Mouse (Mus musculus) layer of hippocampus, postnatal 10 days (tissue): ENCODE results near the gene Acnat2. TPM values are rescaled to one million over a fixed set of nuclear protein-coding genes. Genes with fewer than 3 reads are reported as not detected.
"Not testable (repeated sequence)": the region's sequence is repeated elsewhere in the genome, so short reads cannot be mapped to it uniquely, and the experiment has no call there.

Experiments
- DNase-seq, 2 experiments: peaks; one replicate each; pipeline ENCODE4 v3.0.0; 2021; ENCODE audit warnings: low spot score in 2 of 2
- long read RNA-seq: library from polyadenylated mRNA; stranded (forward); transcript quantifications from one replicate; pipeline ENCODE4 v2.0.0, GENCODE M21; 2023
- total RNA-seq, 2 experiments: library from RNA; stranded (reverse); gene quantifications; 2 replicates each; pipeline ENCODE4 v1.2.3; 2021

Gene Acnat2
- total RNA-seq, result not detected
- long read RNA-seq, result 0 reads

- DNase-seq, result not testable (repeated sequence)
These were observed at the start of gene Acnat2 for GRCm38 (mm10) chr4:49407957-49408356. Gene Acnat2 (minus strand): TSS chr4:49408151.

GRCm38 (mm10) chr4:49456171-49456570, 48.2 kb upstream of the Acnat2 start:
- DNase-seq, result no peak

GRCm38 (mm10) chr4:49451848-49452551, 44.0 kb upstream of the Acnat2 start:
- DNase-seq, result no peak

- DNase-seq, result not testable (repeated sequence)
These were observed 43.3 kb upstream of the Acnat2 start for GRCm38 (mm10) chr4:49451133-49451847.

GRCm38 (mm10) chr4:49436968-49437367, 29.0 kb upstream of the Acnat2 start:
- not testable (repeated sequence) for DNase-seq

- DNase-seq, result not testable (repeated sequence)
These were observed 2.2 kb upstream of the Acnat2 start for GRCm38 (mm10) chr4:49410151-49410550.

- DNase-seq, result no peak
These were observed 21.1 kb downstream of the Acnat2 start for GRCm38 (mm10) chr4:49386873-49387272.

GRCm38 (mm10) chr4:49383576-49384318, 24.2 kb downstream of the Acnat2 start:
- DNase-seq, result not testable (repeated sequence)

GRCm38 (mm10) chr4:49368046-49368445, 39.9 kb downstream of the Acnat2 start:
- not testable (repeated sequence) for DNase-seq

GRCm38 (mm10) chr4:49357097-49357496, 50.9 kb downstream of the Acnat2 start:
- no peak for DNase-seq

GRCm38 (mm10) chr4:49350470-49350869, 57.5 kb downstream of the Acnat2 start:
- no peak for DNase-seq

GRCm38 (mm10) chr4:49348677-49349076, 59.3 kb downstream of the Acnat2 start:
- DNase-seq, result no peak

GRCm38 (mm10) chr4:49348001-49348400, 60.0 kb downstream of the Acnat2 start:
- not testable (repeated sequence) for DNase-seq

- DNase-seq, result not testable (repeated sequence)
These were observed 67.9 kb downstream of the Acnat2 start for GRCm38 (mm10) chr4:49340091-49340490.

GRCm38 (mm10) chr4:49337949-49338348, 70.0 kb downstream of the Acnat2 start:
- DNase-seq, result not testable (repeated sequence)

Other genes with a start within 250 kb of the Acnat2 start
- gene Acnat1, start 65.8 kb upstream of the Acnat2 start, total RNA-seq, result 1 to 10 TPM in 1 of 2 experiments, under 1 TPM in 1; 0.57 to 1.1 TPM
- under 1 TPM; 0.18 to 0.27 TPM for gene Baat, start 98.4 kb upstream of the Acnat2 start, total RNA-seq
- 10 to 100 TPM; 33.5 to 35.6 TPM for gene Mrpl50, start 112.9 kb upstream of the Acnat2 start, total RNA-seq
- gene Zfp189, start 113.0 kb upstream of the Acnat2 start, total RNA-seq, result 10 to 100 TPM; 16.7 to 18.3 TPM
- gene Aldob, start 141.4 kb upstream of the Acnat2 start, total RNA-seq, result 1 to 10 TPM; 1.5 to 1.6 TPM
- gene Tmem246, start 189.7 kb upstream of the Acnat2 start, total RNA-seq, result 10 to 100 TPM; 76.8 to 80.3 TPM
- gene Rnf20, start 223.9 kb upstream of the Acnat2 start, total RNA-seq, result 10 to 100 TPM; 79.6 to 80.6 TPM